ENCODE assay signal across 17 mouse cellular contexts in the genomic region with DNA sequence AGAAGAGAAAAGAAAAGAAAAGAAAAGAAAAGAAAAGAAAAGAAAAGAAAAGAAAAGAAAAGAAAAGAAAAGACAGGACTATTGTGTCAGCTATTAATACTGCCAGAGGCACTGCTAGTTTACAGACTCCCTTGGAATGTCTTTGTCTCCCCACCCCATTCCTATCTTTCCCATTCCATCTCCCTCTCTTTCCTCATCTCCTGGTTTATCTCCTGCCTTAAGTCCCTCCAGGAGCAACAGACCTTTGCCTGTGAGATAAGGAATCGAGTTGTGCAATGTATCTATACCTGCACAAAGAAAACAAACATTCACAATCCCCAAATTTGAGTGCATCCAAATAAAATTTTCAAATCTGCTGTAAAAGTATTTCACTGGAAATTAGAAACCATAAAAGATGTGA.
"Had no signal": no experiment of that assay in that cellular context is flagged by ENCODE, and none has a peak within 500 bp of the region (broad histone marks: within the 10 kb centered on the region; RNA-seq: fewer than 3 reads in every experiment).

No protein-coding gene starts in this region.

- DNase-seq: retina, postnatal 1 day; right cerebral cortex, adult 18-20 months; right cerebral cortex, postnatal 14 days; right cerebral cortex, postnatal 25 days; right cerebral cortex, postnatal 4 days; spleen, adult 18-20 months; thymus, adult 18-20 months; thymus, adult 2 months; thymus, postnatal 14 days; thymus, postnatal 25 days; thymus, postnatal 36 days; thymus, postnatal 4 days had no signal

- H3K4me2 ChIP-seq: neural tube, embryonic 12.5 days; neural tube, embryonic 13.5 days; neural tube, embryonic 15.5 days; stomach, embryonic 15.5 days had no signal

- H3K36me3 ChIP-seq: neural tube, embryonic 12.5 days; neural tube, embryonic 13.5 days; neural tube, embryonic 15.5 days; stomach, embryonic 15.5 days had no signal

- H3K27me3 ChIP-seq: neural tube, embryonic 12.5 days; neural tube, embryonic 13.5 days; neural tube, embryonic 15.5 days; stomach, embryonic 15.5 days had no signal

- H3K4me3 ChIP-seq: neural tube, embryonic 12.5 days; neural tube, embryonic 13.5 days; neural tube, embryonic 15.5 days; stomach, embryonic 15.5 days had no signal

- H3K9ac ChIP-seq: neural tube, embryonic 12.5 days; neural tube, embryonic 13.5 days; neural tube, embryonic 15.5 days; stomach, embryonic 15.5 days had no signal

- H3K27ac ChIP-seq: neural tube, embryonic 12.5 days; neural tube, embryonic 13.5 days; neural tube, embryonic 15.5 days; stomach, embryonic 15.5 days; stomach, postnatal 0 days had no signal

- H3K4me1 ChIP-seq: neural tube, embryonic 12.5 days; neural tube, embryonic 13.5 days; neural tube, embryonic 15.5 days; stomach, embryonic 15.5 days had no signal

- H3K9me3 ChIP-seq: neural tube, embryonic 12.5 days; neural tube, embryonic 13.5 days; neural tube, embryonic 15.5 days; stomach, embryonic 15.5 days had no signal
